Mouse (Mus musculus) stomach, embryonic 15.5 days (tissue): ENCODE measurements at regions not wholly inside any gene's neighbourhood (a gene's known extent, or its start where the extent isn't known, plus 50 kb on each side); places are given as distances from the start of the nearest gene placed in this dataset.

Source experiments
- ATAC-seq: fragments of 200-750 bp; cut with Nextera tagmentation; 2 replicates; pipeline ENCODE4 v1.8.0; 2017; ENCODE audit warnings: low read depth, moderate number of reproducible peaks, moderate TSS enrichment; ENCODE audit not compliant: insufficient read depth, low FRiP score
- H3K27ac ChIP-seq: fragments of 300-500 bp; sonication (generic); 2 replicates; pipeline ENCODE4 v1.5.1; 2015; ENCODE audit warnings: mild to moderate bottlenecking, inconsistent platforms
- H3K27me3 ChIP-seq: fragments of 300-500 bp; sonication (generic); replicated peaks from 2 replicates; pipeline ENCODE4 v1.6.1; 2015; ENCODE audit warnings: inconsistent platforms
- H3K36me3 ChIP-seq: fragments of 300-500 bp; sonication (generic); 2 replicates; pipeline ENCODE4 v1.6.1; 2015; ENCODE audit warnings: inconsistent platforms
- H3K4me1 ChIP-seq: fragments of 300-500 bp; sonication (generic); 2 replicates; pipeline ENCODE4 v1.6.1; 2015; ENCODE audit warnings: inconsistent platforms
- H3K4me2 ChIP-seq: fragments of 300-500 bp; sonication (generic); 2 replicates; pipeline ENCODE4 v1.6.1; 2015; ENCODE audit warnings: mild to moderate bottlenecking, inconsistent platforms
- H3K4me3 ChIP-seq: fragments of 300-500 bp; sonication (generic); replicated peaks from 2 replicates; pipeline ENCODE4 v1.5.1; 2015; ENCODE audit warnings: inconsistent platforms
- H3K9ac ChIP-seq: fragments of 300-500 bp; sonication (generic); 2 replicates; pipeline ENCODE4 v1.6.1; 2015; ENCODE audit warnings: inconsistent platforms
- H3K9me3 ChIP-seq: fragments of 300-500 bp; sonication (generic); 2 replicates; pipeline ENCODE4 v1.6.1; 2016; ENCODE audit warnings: inconsistent platforms
- WGBS: fragments of 180-500 bp; shearing (Covaris S2); methylation state at CpG from one replicate; pipeline ENCODE4 v1.1.7; 2015; 5-methylcytosine and 5-hydroxymethylcytosine counted together

GRCm38 (mm10) chrX:17712919-17713318 lies 140.8 kb upstream of the Fundc1 start:
- no peak for ATAC-seq
- H3K27ac ChIP-seq: no peak overlapping the region
- H3K4me2 ChIP-seq: no peak overlapping the region
- H3K4me3 ChIP-seq: no peak overlapping the region
- no peaks in the 10 kb centered on the region for H3K36me3 ChIP-seq
- no peaks in the 10 kb centered on the region for H3K27me3 ChIP-seq
- no peaks in the 10 kb centered on the region for H3K9me3 ChIP-seq
- 64% methylated on average over 2 of the region's 2 CpGs for WGBS
- H3K4me1 ChIP-seq: no peaks in the 10 kb centered on the region
- no peak overlapping the region for H3K9ac ChIP-seq

GRCm38 (mm10) chrX:17712475-17712874 lies 140.3 kb upstream of the Fundc1 start:
- H3K36me3 ChIP-seq: no peaks in the 10 kb centered on the region
- H3K9ac ChIP-seq: no peak overlapping the region
- no peak overlapping the region for H3K27ac ChIP-seq
- no peak overlapping the region for H3K4me2 ChIP-seq
- no peak overlapping the region for H3K4me3 ChIP-seq
- H3K4me1 ChIP-seq: no peaks in the 10 kb centered on the region
- no peaks in the 10 kb centered on the region for H3K27me3 ChIP-seq
- no peaks in the 10 kb centered on the region for H3K9me3 ChIP-seq
- no peak for ATAC-seq
